7 mouse cellular contexts compared by ENCODE assay signal in the genomic region with DNA sequence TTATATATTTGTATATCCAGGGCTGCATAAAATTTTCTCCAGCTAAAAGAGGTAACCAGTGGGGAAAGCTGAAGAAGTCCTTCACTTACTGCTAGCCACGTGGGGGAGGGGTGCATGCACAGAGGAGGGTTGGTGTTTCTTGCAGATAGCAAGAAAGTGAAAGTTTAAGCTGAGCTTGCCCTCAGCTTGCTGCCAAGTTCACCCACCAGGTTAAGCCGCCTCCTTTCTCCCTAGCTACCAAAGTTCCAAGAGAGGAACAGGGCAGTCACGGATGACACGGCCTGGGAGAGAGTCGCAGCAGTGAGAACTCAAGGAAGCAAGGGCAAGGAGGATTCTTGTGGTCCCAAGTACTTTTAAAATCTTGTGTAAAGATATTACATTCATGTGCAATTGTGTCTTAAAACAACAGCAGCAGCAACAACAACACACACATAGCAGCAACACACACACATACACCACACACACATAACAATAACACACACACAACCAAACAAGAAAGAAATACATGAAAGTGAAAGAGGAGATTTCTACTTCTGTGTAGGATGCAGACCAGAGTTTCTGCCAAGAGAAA. TPM values are rescaled to one million over a fixed set of nuclear protein-coding genes. Genes with fewer than 3 reads are reported as not detected.
DNase-seq lines count a peak whose midpoint lies in the region; ATAC-seq and TF ChIP-seq lines count a peak whose summit lies in the region.

No protein-coding gene starts in this region.

- no peak for TF ChIP-seq EP300 in ES-Bruce4 (IDR thresholded peaks at IDR 0.05; ENCODE audit: insufficient read depth, low read depth, low read length)

- no peaks in the 10 kb centered on the region for H3K36me3 ChIP-seq in ES-Bruce4 (ENCODE audit: control insufficient read depth, insufficient read depth, low read length, poor library complexity, severe bottlenecking)
- H3K36me3 ChIP-seq in lung, embryonic 16.5 days (ENCODE audit: control insufficient read depth, insufficient read depth, low read length), result no peaks in the 10 kb centered on the region

- ATAC-seq in lung, embryonic 16.5 days (ENCODE audit: low read depth), result peak; percentile 55

- TF ChIP-seq POLR2A in ES-Bruce4 (IDR thresholded peaks at IDR 0.05; ENCODE audit: insufficient read depth, low read length), result no peak
- no peak for TF ChIP-seq POLR2A in brain, embryonic 14.5 days (IDR thresholded peaks at IDR 0.05; ENCODE audit: borderline replicate concordance, extremely low read depth, insufficient read depth, insufficient read length, poor library complexity, severe bottlenecking)

- peak; percentile 27 for DNase-seq in brain, embryonic 14.5 days (ENCODE audit: low read depth)
- DNase-seq in kidney, adult 18-20 months, result peak; percentile 67
- peak; percentile 80 for DNase-seq in thymus, postnatal 4 days
- no peak for DNase-seq in gastrocnemius, postnatal 14 days
- no peak for DNase-seq in right cerebral cortex, postnatal 10 days (ENCODE audit: low spot score in 2 of 2)

- no peaks in the 10 kb centered on the region for H3K27me3 ChIP-seq in ES-Bruce4 (ENCODE audit: control insufficient read depth, insufficient read depth, low read length, poor library complexity, severe bottlenecking)
- H3K27me3 ChIP-seq in lung, embryonic 16.5 days (ENCODE audit: control insufficient read depth, insufficient read depth, low read depth, low read length), result no peaks in the 10 kb centered on the region

- peak overlapping the region; percentile 96 for H3K27ac ChIP-seq in ES-Bruce4 (ENCODE audit: insufficient read depth, low read length)
- peak overlapping the region; percentile 90 for H3K27ac ChIP-seq in lung, embryonic 16.5 days (ENCODE audit: low read length)

- no peaks in the 10 kb centered on the region for H3K9me3 ChIP-seq in ES-Bruce4 (replicated peaks; ENCODE audit: control insufficient read depth, insufficient read depth, low read length, poor library complexity, severe bottlenecking)
- peaks cover 3% of the 10 kb centered on the region; the same call in 1 of the 2 replicates for H3K9me3 ChIP-seq in lung, embryonic 16.5 days (ENCODE audit: control insufficient read depth, low read length)

- peak overlapping the region; percentile 47; the same call in 1 of the 2 replicates for H3K9ac ChIP-seq in ES-Bruce4 (ENCODE audit: low read depth, poor library complexity, severe bottlenecking)
- H3K9ac ChIP-seq in lung, embryonic 16.5 days (ENCODE audit: low read length), result peak overlapping the region; percentile 20

- peaks cover 8% of the 10 kb centered on the region for H3K4me1 ChIP-seq in ES-Bruce4 (ENCODE audit: control insufficient read depth, insufficient read depth, low read length)
- H3K4me1 ChIP-seq in lung, embryonic 16.5 days (replicated peaks; ENCODE audit: control insufficient read depth, insufficient read depth, low read length), result peaks cover 29% of the 10 kb centered on the region

- 17% methylated on average over 5 of the region's 5 CpGs for WGBS in lung, embryonic 16.5 days

- intact Hi-C loops in gastrocnemius, postnatal 14 days (cut with DNase I; ENCODE audit: low total_unique reads), result loop anchor here (10.0 kb wide), 3 partner anchors 46 to 576 kb away; no protein-coding TSS in a partner anchor

- no peak for TF ChIP-seq CTCF in ES-Bruce4 (IDR thresholded peaks at IDR 0.05; ENCODE audit: low read depth, low read length)
- TF ChIP-seq CTCF in brain, embryonic 14.5 days (IDR thresholded peaks at IDR 0.05; ENCODE audit: borderline replicate concordance, extremely low read depth, insufficient read depth, insufficient read length), result no peak

- peak overlapping the region; percentile 49 for H3K4me2 ChIP-seq in lung, embryonic 16.5 days (ENCODE audit: low read depth, low read length)

- H3K4me3 ChIP-seq in ES-Bruce4 (ENCODE audit: low read depth, low read length), result no peak overlapping the region
- H3K4me3 ChIP-seq in lung, embryonic 16.5 days (ENCODE audit: low read length), result peak overlapping the region; percentile 12

RNA-seq across cellular contexts. Expression of gene Klf3, which starts 57.8 kb away (rescaled TPM):
- 108 and 112 TPM in 2 replicates for polyA plus RNA-seq in ES-Bruce4 (2011; ENCODE audit: insufficient read depth, insufficient read length, low read depth, missing spikeins)
- 22.3 and 24.1 TPM in 2 replicates for polyA plus RNA-seq in brain, embryonic 14.5 days (2012; rRNA removed)
- 53.8 and 61.5 TPM in 2 replicates for polyA plus RNA-seq in lung, embryonic 16.5 days (2015; fragmentation: Nextera tagmentation; extraction: Ambion mirVana)
- total RNA-seq in gastrocnemius, postnatal 14 days (2021), result 10 to 100 TPM; 23.7 to 26.6 TPM

Comparison
In these comparisons a context has a peak if more than half of its experiments do, and no peak if none do; other contexts are left out.
1. DNase-seq: peak in brain, embryonic 14.5 days (single experiment), kidney, adult 18-20 months (single experiment) and thymus, postnatal 4 days (single experiment); none in gastrocnemius, postnatal 14 days (single experiment) and right cerebral cortex, postnatal 10 days (0 of 2).